Mouse (Mus musculus): Measurements from ENCODE around the gene Slc9a1.

DNA sequence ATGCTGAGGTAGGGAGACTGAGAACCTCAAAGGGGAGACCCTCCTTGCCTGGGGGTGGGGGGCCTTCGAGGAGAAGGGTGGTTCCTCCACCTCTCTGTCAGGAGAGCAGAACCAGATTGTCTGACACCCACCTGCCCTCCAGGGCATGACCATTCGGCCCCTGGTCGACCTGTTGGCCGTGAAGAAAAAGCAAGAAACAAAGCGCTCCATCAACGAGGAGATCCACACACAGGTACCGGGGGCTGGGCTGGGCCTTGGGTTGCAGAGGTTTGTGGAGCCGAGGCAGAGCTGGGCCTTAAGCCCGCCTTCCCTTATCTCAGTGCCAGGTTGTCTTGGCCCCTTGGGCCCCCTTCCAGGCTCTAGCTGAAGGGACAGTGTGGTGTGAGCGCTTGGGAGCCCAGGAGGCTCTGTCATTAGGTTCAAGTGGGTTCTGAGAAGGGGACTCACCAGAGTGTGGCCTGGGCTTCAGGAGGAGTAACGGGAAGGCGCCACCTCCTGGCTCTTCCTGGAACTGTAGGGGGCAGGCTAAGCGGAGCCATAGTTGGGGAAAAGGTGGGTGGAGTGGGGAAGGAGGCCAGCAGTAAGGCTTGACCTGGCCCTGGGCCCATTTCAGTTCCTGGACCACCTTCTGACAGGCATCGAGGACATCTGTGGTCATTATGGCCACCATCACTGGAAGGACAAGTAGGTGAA, 50.0 kb downstream of the Slc9a1 start:
- TF ChIP-seq CTCF (IDR thresholded peaks at IDR 0.05; ENCODE audit: extremely low read depth, insufficient read depth, insufficient read length, insufficient replicate concordance), result peak; percentile 62; the same call in 1 of the 2 replicates
- no peak for TF ChIP-seq POLR2A (IDR thresholded peaks at IDR 0.05; ENCODE audit: low read depth, low read length)

All from spleen, adult 2 months (tissue).